Mouse (Mus musculus): ENCODE data around the gene Btg3. TPM values are rescaled to one million over a fixed set of nuclear protein-coding genes. Genes with fewer than 3 reads are reported as not detected.
A peak's percentile ranks its signal among the peaks of the same experiment; 100 is the strongest.

The Btg3 gene
- polyA plus RNA-seq, 1 experiment from 2014 or later, result 70.6 TPM

GRCm38 (mm10) chr16:78317960-78318359 lies 59.0 kb downstream of the Btg3 start:
- no peak for ATAC-seq (ENCODE audit: low read depth)
- no peaks in the 10 kb centered on the region for H3K9me3 ChIP-seq (ENCODE audit: control insufficient read depth, low read length)
- no peak overlapping the region for H3K4me3 ChIP-seq (ENCODE audit: low read depth, low read length)
- peaks cover 21% of the 10 kb centered on the region for H3K4me1 ChIP-seq (ENCODE audit: control insufficient read depth, insufficient read depth, low read length)
- DNase-seq (ENCODE audit: low spot score), result peak; percentile 26
- H3K4me2 ChIP-seq (ENCODE audit: low read depth, low read length), result no peak overlapping the region
- no peak overlapping the region for H3K27ac ChIP-seq (replicated peaks; ENCODE audit: low read depth, low read length)
- no peaks in the 10 kb centered on the region for H3K36me3 ChIP-seq (ENCODE audit: control insufficient read depth, insufficient read depth, low read length)
- WGBS, result 63% methylated on average over 7 of the region's 7 CpGs
- no peaks in the 10 kb centered on the region for H3K27me3 ChIP-seq (replicated peaks; ENCODE audit: control insufficient read depth, insufficient read depth, low read length)
- no peak overlapping the region for H3K9ac ChIP-seq (ENCODE audit: low read depth, low read length)

GRCm38 (mm10) chr16:78316849-78317248 lies 60.1 kb downstream of the Btg3 start:
- Histone ChIP-seq H3K4me3 (ENCODE audit: low read depth, low read length) (no peak overlapping the region), H3K27me3 (replicated peaks; ENCODE audit: control insufficient read depth, insufficient read depth, low read length) (no peaks in the 10 kb centered on the region), H3K27ac (replicated peaks; ENCODE audit: low read depth, low read length) (no peak overlapping the region), H3K9ac (ENCODE audit: low read depth, low read length) (no peak overlapping the region), H3K9me3 (ENCODE audit: control insufficient read depth, low read length) (no peaks in the 10 kb centered on the region), H3K4me2 (ENCODE audit: low read depth, low read length) (no peak overlapping the region), H3K4me1 (ENCODE audit: control insufficient read depth, insufficient read depth, low read length) (peaks cover 12% of the 10 kb centered on the region), H3K36me3 (ENCODE audit: control insufficient read depth, insufficient read depth, low read length) (no peaks in the 10 kb centered on the region)
- peak; percentile 17 for DNase-seq (ENCODE audit: low spot score)
- 85% methylated on average over 9 of the region's 9 CpGs for WGBS
- ATAC-seq (ENCODE audit: low read depth), result peak; percentile 46; the same call in 1 of the 2 replicates

GRCm38 (mm10) chr16:78314026-78314425 lies 63.0 kb downstream of the Btg3 start:
- H3K4me1 ChIP-seq (ENCODE audit: control insufficient read depth, insufficient read depth, low read length), result peaks cover 10% of the 10 kb centered on the region; the same call in 1 of the 2 replicates
- ATAC-seq (ENCODE audit: low read depth) (no peak), DNase-seq (ENCODE audit: low spot score) (no peak)
- H3K36me3 ChIP-seq (ENCODE audit: control insufficient read depth, insufficient read depth, low read length), result no peaks in the 10 kb centered on the region
- no peaks in the 10 kb centered on the region for H3K9me3 ChIP-seq (ENCODE audit: control insufficient read depth, low read length)
- no peak overlapping the region for H3K27ac ChIP-seq (replicated peaks; ENCODE audit: low read depth, low read length)
- peak overlapping the region; percentile 37 for H3K4me2 ChIP-seq (ENCODE audit: low read depth, low read length)
- H3K27me3 ChIP-seq (replicated peaks; ENCODE audit: control insufficient read depth, insufficient read depth, low read length), result no peaks in the 10 kb centered on the region
- H3K9ac ChIP-seq (ENCODE audit: low read depth, low read length), result no peak overlapping the region
- no peak overlapping the region for H3K4me3 ChIP-seq (ENCODE audit: low read depth, low read length)
- WGBS, result 48% methylated on average over 6 of the region's 6 CpGs

- WGBS, result 40% methylated on average over 16 of the region's 16 CpGs
- peak; percentile 72 for DNase-seq (ENCODE audit: low spot score)
These were observed 63.7 kb downstream of the Btg3 start for GRCm38 (mm10) chr16:78313135-78313887.

GRCm38 (mm10) chr16:78309258-78309657 lies 67.7 kb downstream of the Btg3 start:
- ATAC-seq (ENCODE audit: low read depth), result no peak
- H3K4me2 ChIP-seq (ENCODE audit: low read depth, low read length), result no peak overlapping the region
- H3K4me1 ChIP-seq (ENCODE audit: control insufficient read depth, insufficient read depth, low read length), result peaks cover 10% of the 10 kb centered on the region; the same call in 1 of the 2 replicates
- no peak for DNase-seq (ENCODE audit: low spot score)
- H3K4me3 ChIP-seq (ENCODE audit: low read depth, low read length), result no peak overlapping the region
- no peak overlapping the region for H3K27ac ChIP-seq (replicated peaks; ENCODE audit: low read depth, low read length)
- no peaks in the 10 kb centered on the region for H3K36me3 ChIP-seq (ENCODE audit: control insufficient read depth, insufficient read depth, low read length)
- no peaks in the 10 kb centered on the region for H3K27me3 ChIP-seq (replicated peaks; ENCODE audit: control insufficient read depth, insufficient read depth, low read length)
- 82% methylated on average over 6 of the region's 6 CpGs for WGBS
- no peaks in the 10 kb centered on the region for H3K9me3 ChIP-seq (ENCODE audit: control insufficient read depth, low read length)
- no peak overlapping the region for H3K9ac ChIP-seq (ENCODE audit: low read depth, low read length)

More at GRCm38 (mm10) chr16:78313135-78313887, 63.7 kb downstream of the Btg3 start:
- peak; percentile 62 for ATAC-seq (ENCODE audit: low read depth)
- peaks cover 10% of the 10 kb centered on the region; the same call in 1 of the 2 replicates for H3K4me1 ChIP-seq (ENCODE audit: control insufficient read depth, insufficient read depth, low read length)
- no peak overlapping the region for H3K27ac ChIP-seq (replicated peaks; ENCODE audit: low read depth, low read length)
- H3K36me3 ChIP-seq (ENCODE audit: control insufficient read depth, insufficient read depth, low read length), result no peaks in the 10 kb centered on the region
- H3K9ac ChIP-seq (ENCODE audit: low read depth, low read length), result no peak overlapping the region
- H3K4me3 ChIP-seq (ENCODE audit: low read depth, low read length), result no peak overlapping the region
- H3K27me3 ChIP-seq (replicated peaks; ENCODE audit: control insufficient read depth, insufficient read depth, low read length), result no peaks in the 10 kb centered on the region
- peak overlapping the region; percentile 37 for H3K4me2 ChIP-seq (ENCODE audit: low read depth, low read length)
- H3K9me3 ChIP-seq (ENCODE audit: control insufficient read depth, low read length), result no peaks in the 10 kb centered on the region

GRCm38 (mm10) chr16:78307476-78308192 lies 69.4 kb downstream of the Btg3 start:
- WGBS, result 94% methylated on average over 16 of the region's 16 CpGs
- Histone ChIP-seq H3K4me1 (ENCODE audit: control insufficient read depth, insufficient read depth, low read length) (peaks cover 3% of the 10 kb centered on the region), H3K9me3 (ENCODE audit: control insufficient read depth, low read length) (no peaks in the 10 kb centered on the region), H3K27me3 (replicated peaks; ENCODE audit: control insufficient read depth, insufficient read depth, low read length) (no peaks in the 10 kb centered on the region), H3K36me3 (ENCODE audit: control insufficient read depth, insufficient read depth, low read length) (no peaks in the 10 kb centered on the region), H3K9ac (ENCODE audit: low read depth, low read length) (no peak overlapping the region), H3K4me2 (ENCODE audit: low read depth, low read length) (no peak overlapping the region), H3K27ac (replicated peaks; ENCODE audit: low read depth, low read length) (no peak overlapping the region), H3K4me3 (ENCODE audit: low read depth, low read length) (no peak overlapping the region)
- DNase-seq (ENCODE audit: low spot score), result no peak
- no peak for ATAC-seq (ENCODE audit: low read depth)

- H3K4me2 ChIP-seq (ENCODE audit: low read depth, low read length), result no peak overlapping the region
- no peak overlapping the region for H3K9ac ChIP-seq (ENCODE audit: low read depth, low read length)
- DNase-seq (ENCODE audit: low spot score) (no peak), ATAC-seq (ENCODE audit: low read depth) (no peak)
- H3K36me3 ChIP-seq (ENCODE audit: control insufficient read depth, insufficient read depth, low read length), result no peaks in the 10 kb centered on the region
- no peak overlapping the region for H3K4me3 ChIP-seq (ENCODE audit: low read depth, low read length)
- no peak overlapping the region for H3K27ac ChIP-seq (replicated peaks; ENCODE audit: low read depth, low read length)
- WGBS, result 84% methylated on average over 8 of the region's 8 CpGs
- no peaks in the 10 kb centered on the region for H3K9me3 ChIP-seq (ENCODE audit: control insufficient read depth, low read length)
- peaks cover 5% of the 10 kb centered on the region for H3K4me1 ChIP-seq (ENCODE audit: control insufficient read depth, insufficient read depth, low read length)
- no peaks in the 10 kb centered on the region for H3K27me3 ChIP-seq (replicated peaks; ENCODE audit: control insufficient read depth, insufficient read depth, low read length)
These were observed 70.4 kb downstream of the Btg3 start for GRCm38 (mm10) chr16:78306606-78307005.

- H3K4me1 ChIP-seq (ENCODE audit: control insufficient read depth, insufficient read depth, low read length), result peaks cover 5% of the 10 kb centered on the region
- H3K27me3 ChIP-seq (replicated peaks; ENCODE audit: control insufficient read depth, insufficient read depth, low read length), result no peaks in the 10 kb centered on the region
- ATAC-seq (ENCODE audit: low read depth), result no peak
- H3K9me3 ChIP-seq (ENCODE audit: control insufficient read depth, low read length), result no peaks in the 10 kb centered on the region
- no peak overlapping the region for H3K9ac ChIP-seq (ENCODE audit: low read depth, low read length)
- H3K4me2 ChIP-seq (ENCODE audit: low read depth, low read length), result no peak overlapping the region
- H3K36me3 ChIP-seq (ENCODE audit: control insufficient read depth, insufficient read depth, low read length), result no peaks in the 10 kb centered on the region
- no peak overlapping the region for H3K27ac ChIP-seq (replicated peaks; ENCODE audit: low read depth, low read length)
- no peak for DNase-seq (ENCODE audit: low spot score)
- no peak overlapping the region for H3K4me3 ChIP-seq (ENCODE audit: low read depth, low read length)
- 82% methylated on average over 12 of the region's 12 CpGs for WGBS
These were observed 71.3 kb downstream of the Btg3 start for GRCm38 (mm10) chr16:78305606-78306100.
